Mouse (Mus musculus): ENCODE measurements around the gene Snx18.

Snx18 gene

DNA sequence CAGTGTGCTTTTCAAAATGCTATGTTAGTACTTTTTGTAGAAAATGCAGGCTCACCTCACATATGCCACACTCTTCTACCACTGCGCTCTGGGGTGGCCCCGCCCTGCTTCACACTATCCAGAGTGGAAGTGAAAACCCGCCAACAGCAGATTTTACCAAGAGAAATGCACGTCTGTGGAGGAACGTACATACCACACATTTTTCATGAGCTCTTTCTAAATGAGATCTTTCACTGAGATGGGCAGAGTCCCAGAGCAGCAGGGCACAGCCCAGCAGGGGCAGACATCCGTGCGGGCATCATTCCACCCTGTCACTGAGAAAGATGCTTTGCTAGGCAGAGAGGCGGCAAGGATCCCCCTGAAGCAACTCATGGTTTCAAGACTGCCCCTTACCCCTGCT lies 22.4 kb downstream of the Snx18 start:
- no peak for DNase-seq

DNA sequence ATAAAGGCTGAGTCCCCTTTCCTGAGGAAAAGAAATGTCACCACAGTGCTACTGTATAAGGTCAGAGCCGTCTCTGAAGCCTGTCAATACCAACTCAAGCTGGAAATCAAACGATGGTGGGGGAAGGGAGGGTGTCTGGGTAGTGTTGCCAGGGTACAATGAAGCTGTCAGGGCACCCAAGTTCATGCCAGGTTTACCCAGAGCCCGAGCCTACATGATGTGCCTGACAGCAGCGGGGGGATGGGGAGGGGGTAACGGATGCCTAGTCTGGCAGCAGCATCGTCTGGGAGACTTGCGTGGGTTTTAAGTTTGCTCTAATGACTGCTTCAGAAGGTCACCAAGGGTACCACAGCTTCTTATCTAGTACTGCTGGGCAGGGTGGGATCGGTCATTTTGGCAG lies 23.1 kb downstream of the Snx18 start:
- DNase-seq = no peak

DNA sequence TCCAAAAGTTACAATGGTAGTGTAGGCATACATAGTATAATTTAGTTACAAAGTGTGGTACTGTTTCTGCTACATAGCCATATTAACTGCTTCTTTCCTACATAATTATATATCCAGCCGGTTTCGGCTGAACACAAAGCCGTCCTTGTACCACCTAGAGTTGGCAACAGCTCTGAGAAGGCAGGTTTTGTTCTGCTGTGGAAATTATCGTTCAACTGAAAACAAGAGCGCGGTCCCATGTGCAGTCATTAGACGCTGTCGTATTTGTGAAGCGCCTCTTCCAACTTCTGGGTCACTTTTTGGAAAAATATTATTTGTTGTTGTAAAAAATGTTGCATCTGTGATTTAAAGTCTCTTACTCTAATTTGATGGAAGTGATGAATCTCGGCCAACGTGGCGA lies 24.0 kb downstream of the Snx18 start:
- DNase-seq = no peak

DNA sequence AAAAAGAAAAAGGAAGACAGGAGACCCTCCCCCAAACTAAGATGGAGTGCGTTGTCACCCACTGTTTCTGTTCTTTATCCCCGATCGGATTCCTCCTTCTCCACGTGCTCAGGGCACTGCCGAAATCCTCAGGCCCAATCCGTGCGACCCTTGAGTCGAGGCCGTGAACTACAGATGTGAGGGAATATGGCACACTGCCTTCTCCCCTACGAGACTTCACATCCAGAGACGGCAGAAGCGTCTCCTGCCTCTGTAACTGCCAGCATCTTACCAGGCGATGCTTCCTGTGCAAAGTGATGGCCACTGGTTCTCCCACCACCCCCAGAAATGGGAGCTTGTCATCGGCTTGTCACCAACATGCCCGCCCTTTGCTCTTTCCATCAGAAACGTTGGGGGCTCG lies 24.7 kb downstream of the Snx18 start:
- DNase-seq = no peak

DNA sequence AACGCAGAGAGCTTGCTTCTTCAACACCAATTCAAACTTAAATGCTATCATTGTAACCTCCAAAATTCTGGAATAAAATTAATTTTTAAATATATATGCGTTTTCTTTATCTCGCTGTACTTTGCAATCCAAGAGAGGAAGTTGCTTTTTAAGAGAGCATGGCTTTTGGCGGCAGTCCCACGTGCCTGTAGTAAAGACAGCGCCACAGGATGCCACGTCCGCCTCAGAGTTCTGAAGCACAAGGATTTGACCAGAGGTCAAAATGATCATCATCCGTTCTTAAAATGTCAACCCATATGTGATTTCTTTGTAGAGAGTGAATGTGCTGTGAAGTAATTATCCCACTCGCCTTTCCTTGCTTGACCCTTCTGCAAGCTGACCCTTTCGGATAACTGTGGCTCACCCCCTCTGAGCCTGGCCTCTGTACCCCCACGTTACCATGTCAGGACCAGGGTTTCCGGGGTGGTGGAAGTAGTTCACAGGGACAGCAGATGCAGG lies 25.6 kb downstream of the Snx18 start:
- DNase-seq = no peak

DNA sequence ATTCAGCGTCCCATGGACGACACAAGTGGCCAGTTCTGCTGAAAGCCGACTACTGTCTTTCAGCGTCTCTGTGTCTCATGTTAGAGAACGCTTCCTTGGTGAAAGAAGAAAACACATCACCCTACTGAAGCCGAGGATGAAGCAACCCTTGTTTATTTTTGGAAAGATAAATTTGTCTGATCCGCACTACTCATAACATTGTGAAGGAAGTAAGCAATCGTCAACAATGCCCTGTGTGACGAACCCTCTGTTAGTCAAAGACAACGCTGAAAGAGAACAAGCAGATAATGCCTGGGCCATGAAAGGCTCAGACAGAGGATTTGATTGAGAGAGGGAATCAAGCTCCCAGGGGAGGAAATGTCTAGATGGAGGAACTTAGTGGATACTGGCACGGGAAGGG lies 27.0 kb downstream of the Snx18 start:
- no peak for DNase-seq

DNA sequence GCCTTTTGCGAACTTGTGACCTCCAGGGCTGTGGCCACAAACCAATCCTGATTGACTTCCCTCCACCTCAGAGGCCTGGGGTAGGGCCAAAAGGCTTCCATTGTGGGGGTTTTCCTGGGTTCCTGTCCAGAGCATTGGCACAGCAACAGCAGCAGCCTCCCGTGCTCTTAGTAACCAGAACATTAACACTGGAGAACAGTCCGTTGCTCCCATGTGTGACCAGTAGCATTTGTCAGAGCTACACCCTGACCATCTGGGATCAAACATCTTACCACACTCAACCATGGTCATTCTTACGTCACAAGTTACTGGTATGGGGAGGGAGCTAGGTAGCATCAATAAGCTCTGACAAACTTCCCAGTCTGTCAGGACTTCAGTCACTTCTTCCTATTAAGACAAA lies 28.1 kb downstream of the Snx18 start:
- DNase-seq = no peak

DNA sequence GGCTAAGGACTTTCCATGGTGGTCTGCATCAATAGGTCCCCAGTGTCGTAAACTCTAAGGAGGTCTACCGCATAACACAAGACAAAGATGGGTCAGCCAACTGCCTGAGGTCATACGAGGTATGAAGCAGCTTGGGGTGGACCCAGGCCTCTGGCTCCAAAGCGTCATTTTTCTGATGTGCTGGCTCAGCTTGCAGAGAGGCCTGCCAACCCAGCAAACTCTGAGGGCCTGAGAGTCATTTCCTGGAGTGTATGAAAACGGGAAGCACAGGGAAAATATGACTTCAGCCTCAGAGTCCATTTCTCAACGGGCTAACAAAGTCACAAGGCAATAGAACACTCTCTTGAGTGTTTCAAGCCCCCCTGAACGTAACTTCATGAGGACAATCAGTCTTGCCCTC lies 28.9 kb downstream of the Snx18 start:
- no peak for DNase-seq

DNA sequence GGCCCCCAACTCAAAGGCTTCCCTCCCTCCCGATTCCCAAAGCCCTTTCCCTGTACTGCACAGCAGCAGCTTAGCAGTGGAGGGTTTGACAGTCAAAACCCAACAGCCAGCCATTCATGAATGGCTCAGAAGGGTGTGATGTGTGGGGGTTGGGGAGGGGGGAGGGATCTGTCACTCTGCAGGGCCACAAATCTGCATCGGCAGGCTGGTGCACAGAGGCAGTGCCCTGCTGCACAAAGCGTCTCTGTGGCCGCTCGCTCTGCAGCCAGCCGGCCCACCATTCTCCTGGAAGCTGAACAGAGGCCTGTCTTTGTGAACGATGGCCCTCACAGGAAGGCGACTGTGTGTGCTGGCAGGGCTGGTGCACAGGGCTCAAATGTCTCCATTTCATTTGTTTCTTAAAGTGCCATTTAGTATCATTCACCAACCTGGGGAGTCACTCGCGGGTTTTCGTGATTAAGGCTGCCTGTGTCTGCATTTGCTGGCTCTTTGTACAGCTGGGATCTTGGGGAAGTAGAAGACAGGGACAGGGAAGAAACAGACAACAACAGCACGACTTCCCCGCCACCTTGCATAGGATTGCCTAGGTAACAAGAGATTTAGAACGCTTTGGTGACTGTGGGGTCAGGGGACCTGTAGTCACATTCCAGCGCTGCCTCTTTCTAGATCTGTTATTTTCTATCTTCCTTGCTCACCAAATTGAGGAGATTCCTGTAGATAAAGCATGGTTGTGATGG lies 31.0 kb downstream of the Snx18 start:
- DNase-seq = no peak

DNA sequence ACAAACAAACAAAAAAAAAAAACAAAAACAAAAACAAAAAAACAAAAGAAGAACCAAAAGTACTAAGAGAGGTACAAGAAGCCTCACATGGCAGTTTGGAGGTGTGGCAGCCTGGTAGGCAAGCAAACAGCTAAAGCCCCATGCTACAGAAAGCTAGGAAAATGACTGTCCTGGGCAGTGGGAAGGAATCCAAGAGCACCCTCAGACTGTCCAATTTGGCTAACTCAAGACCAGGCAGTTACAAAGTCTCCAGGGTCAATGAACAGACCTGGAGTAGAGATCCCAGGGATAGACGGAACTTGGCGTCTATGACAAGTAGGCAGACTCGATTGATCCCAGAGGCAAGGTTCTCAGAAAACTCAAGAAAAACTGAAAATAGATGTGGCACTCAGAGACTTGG lies 32.8 kb downstream of the Snx18 start:
- DNase-seq = no peak

DNA sequence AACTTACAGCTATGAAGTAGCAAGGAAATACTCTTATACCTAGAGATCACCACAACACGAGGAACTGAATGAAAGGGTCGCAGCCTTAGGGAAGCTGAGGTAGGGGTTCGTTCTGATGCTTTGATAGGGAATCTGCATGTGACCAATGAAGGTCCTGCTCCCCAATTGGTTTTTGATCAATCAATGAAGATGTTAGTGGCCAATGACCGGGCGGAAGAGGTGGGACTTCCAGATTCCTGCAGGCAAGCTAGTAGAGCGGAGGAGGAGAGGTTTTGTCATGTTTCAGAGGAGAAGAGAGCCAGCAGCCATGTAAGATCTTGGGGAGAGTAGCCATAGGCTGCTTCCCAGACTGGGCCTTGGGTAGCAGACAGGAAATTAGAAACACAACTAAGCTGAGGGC lies 33.9 kb downstream of the Snx18 start:
- no peak for DNase-seq

DNA sequence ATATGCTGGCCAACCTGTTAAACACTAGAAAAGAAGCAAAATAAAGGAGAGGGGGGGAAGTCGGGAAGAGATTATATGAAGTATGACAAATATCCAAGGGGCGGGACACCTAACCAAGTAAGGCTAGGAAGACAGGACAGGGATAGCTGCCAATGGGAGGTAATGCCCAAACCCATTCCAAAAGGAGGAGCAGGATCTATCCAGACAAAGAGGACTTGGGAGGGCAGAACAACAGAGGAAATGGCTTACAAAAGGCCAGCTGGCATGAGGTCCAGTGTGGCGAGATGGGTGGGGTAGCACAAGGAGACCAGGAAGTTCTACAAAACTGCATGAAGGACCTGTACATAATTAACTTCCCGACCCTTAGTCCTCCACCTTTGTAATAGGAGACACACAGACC lies 34.8 kb downstream of the Snx18 start:
- no peak for DNase-seq

DNA sequence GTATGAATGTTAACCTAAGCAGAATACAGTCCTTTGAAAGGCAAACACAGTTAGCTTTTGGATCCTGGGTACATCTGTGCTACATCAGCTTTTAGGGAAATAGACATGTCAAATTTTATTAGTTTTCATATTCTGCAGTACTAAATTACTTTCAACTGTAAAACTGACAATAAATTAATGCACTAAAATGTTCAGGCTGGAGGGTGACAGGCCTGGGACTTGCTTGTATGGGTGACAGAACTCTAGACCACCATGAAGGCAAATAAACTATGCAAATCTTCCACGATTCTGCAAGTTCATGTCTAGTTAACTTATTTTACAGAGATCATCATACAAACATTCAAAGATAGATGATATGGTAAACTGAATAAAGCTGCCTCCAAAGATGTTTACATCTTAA lies 36.3 kb downstream of the Snx18 start:
- no peak for DNase-seq

DNA sequence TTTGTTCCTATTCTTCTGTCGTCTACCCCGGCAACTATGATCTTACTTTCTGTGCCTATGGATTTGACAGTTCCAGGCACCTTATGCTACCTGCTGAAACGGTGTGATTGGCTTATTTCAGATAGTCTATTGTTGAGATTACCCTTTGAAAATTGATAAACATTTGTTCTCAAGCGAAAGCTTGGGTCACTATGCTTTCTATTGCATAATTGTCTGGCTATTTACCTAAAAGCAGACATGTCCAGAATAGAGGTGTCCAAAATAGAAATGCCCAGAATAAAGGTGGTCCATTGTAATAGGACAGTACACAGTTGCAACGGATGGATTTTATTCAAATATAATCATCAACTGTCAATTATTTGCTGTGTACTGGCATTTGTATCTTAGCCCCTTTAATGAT lies 36.9 kb downstream of the Snx18 start:
- DNase-seq = no peak

DNA sequence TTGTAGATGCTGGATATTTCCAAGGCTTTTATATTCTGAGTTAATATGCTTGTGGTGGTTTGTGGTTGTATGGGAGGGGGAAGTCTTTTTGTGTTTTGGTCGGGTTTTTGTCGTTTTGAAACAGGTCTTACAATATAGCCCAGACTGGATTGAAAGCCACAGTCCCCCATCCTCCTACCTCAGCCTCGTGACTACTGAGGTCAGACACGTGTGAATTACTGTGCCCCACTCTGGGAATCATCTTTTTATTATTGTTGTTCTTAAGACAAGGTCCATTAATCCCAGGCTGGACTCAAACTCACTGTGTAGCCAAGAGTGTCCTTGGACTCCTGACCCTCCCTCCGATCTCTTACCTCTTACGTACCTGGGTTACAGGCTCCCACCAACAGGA lies 38.0 kb downstream of the Snx18 start:
- DNase-seq = no peak

DNA sequence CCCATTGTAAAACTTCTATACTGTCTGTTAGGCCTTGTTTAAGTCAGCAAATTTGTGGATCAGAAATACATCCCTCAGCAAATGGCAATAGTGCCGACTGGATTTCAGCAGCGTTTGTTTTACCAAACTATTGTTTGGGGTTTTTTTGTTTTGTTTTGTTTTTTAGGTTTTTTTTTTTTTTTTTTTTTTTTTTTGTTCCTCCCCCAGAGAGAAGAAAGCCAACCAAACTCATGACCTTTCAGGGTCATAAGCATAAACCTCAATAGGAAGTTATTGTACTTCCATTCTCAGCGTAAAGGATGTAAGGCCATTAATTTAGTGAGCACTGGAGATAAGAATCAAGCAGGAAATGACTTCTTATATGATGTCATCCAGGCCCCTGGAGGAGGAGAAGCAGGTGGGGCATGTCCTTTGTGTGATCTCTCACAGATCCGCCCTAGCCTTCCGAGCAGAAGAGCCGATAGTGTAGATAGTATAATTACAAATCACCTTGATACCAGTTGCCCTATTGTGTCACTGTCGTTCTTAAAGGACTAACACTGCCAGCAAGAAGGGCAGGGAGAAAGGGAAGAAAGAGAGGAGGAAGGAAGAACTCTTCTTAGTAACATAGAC lies 38.5 kb downstream of the Snx18 start:
- DNase-seq = peak; percentile 41

DNA sequence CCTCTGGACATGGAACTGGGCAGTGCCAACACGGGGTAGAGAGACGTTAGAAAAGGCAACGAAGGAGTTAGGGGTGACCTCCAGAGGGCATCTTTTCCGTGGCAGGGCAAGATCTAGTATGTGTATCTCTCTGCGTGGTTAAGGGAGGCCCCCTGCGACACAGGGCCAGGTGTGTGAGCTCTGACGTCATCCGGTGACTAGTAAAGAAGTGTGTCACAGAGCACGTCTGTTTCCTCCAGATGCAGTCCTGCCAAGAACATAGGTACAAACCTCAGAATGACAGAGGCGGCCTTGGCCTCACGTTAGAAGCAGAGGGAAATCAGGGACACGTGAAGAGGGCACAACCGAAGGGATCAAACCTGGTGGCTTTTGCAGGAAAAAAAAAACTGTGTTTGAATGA lies 44.1 kb downstream of the Snx18 start:
- peak; percentile 80 for DNase-seq

DNA sequence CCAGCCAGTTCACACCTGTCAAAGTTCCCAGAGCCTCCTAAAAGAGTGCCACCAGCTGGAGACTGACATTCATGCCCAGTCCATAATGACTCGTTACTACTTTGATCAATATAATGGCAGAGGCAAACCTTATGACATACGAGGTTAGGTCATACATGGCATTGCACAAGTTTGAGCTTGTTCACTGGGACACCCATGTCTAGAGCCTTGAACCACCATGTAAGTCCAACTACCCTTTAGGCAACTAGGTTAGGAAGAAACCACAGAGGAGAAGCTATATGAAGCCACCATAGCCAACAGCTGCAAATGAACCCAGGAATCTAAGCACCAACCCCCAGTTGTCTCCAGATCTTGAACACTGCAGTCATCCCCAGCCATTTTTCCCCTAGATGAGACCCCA lies 45.0 kb downstream of the Snx18 start:
- no peak for DNase-seq

DNA sequence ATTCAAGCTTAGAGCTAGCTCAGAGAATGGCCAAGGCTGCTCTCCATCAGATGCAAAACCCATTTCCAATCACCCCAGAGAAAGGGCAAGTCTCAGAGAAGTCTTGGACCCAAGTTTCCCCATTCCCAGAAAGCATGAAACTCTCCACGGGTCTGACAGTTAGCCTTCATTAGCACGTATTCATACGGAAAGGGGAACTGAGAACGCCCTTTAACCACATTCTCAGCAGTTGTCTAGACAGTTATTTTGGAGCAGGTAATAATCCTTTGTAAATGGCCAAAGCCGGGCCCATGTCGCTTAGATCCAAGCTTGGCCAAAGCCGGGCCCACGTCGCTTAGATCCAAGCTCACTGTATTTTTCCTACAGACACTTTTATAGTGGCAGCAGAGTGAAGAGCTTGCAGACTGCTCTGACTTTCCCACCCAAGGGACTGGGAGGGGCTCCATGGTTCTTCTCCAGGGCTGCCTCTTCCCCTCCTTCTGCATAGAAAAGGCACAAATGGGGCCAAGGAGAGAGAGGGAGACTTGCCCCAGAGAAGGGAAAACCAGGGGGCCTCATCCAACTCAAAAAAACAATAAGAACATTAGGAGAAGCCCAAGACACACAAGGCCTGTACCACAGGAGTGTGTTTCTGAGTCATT lies 46.2 kb downstream of the Snx18 start:
- DNase-seq = no peak

DNA sequence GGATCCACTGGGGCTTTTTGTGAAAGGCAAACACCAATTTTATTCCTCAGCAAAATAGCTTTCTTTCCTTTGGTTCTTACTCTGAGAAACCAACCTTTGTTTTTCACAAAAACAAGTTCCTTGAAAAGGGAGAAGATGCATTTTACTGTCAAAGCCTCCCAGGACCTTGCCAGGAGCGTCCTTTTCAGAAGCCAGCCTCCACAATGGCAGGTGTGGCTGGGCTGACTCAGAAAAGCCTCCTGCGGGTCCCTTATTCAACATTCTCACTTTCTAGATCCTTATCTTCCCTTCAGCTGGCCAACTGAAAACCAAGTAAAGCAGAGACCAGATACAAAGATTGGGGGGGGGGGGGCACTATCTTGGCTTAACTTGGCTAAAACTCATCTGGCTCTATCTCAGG lies 48.8 kb downstream of the Snx18 start:
- no peak for DNase-seq

DNA sequence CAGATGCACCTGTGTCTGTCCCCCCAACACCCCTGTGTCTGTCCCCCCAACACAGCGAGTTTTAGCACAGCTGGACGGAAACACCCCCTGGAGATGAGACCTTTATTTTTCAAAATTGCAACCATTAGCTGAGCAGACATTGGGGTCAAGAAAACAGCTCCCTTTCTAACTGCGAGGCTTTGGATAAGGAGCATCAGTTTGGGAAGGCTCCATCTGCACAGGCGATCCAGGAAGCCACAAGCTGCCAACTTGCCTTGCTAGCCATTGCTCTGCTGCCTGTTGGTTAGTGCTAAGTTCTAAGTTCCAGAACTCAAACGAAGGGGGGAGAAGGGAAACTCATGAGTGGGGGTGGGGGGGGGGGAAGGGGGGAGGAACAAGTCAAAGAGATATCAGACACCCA lies 51.4 kb downstream of the Snx18 start:
- DNase-seq = no peak

DNA sequence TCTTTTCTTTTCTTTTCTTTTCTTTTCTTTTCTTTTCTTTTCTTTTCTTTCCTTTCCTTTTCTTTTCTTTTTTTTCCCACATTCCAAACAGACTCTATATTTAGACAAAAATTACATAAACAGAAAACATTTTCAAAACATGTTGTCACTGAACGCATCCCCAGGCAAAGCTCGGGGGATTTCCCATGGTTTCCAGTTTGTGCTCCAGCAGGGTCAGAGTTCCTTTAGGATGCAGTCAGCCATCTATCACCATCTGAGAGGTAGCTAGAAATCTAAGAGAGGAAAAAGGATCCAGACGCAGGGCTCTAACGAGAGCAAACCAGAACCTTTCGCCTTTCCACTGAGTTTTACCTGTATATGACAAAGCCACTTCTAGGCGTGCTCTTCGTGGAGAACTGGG lies 52.0 kb downstream of the Snx18 start:
- DNase-seq = no peak

DNA sequence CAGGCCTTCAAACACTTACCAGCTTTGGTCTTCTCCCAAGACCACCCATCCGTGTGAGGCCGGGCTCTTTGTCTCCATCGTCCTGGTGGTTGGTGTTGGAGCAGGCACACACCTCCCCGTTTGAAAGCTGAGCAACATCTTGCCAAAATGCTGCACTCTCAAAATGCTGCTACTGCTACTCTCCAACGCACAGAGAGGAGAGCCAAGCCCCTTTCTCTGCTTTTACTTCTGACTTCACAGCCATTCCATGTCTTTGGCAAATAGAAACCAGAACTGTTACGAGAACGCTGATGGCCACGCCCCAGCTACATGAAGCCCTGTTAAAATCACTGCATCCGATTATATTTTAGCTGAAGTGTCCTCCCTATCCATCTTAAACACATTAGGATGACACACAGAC lies 58.7 kb downstream of the Snx18 start:
- DNase-seq = no peak

DNA sequence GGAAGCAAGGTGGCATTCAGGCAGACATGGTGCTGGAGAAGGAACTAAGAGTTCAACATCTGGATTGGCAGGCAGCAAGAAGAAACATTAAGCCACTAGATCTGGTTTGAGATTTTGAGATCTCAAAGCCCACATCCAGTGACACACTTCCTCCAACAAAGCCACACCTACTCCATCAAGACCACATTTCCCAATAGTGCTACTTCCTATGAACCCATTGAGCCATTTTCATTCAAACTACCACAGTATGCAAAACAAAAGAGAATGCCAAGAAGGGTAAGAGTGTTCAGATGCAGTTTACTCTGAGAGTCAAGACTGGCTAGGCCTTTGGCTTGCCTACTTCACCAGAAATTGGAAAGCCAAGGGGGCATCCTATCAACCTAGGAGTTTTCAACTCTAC lies 61.8 kb downstream of the Snx18 start:
- no peak for DNase-seq

DNA sequence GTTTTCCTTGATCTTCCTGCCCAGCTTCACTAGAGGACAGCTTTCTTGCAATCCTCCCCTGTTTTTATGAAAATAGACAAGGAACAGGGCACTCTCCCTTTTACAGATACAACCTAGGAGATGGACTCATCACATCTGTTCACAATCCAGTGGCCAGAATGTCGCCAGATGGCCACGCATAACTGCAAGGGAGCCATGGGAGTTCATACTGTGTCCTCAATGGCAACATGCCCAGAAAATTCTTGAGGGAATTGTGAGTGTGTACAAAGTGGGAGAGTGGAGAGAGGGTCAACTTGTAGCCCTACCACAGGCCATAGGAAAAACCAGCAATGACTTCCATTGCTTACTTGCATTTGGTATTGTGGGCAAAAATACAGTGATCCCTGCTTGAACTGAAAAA lies 63.1 kb downstream of the Snx18 start:
- no peak for DNase-seq

Measured in thymus, postnatal 25 days (tissue).